Mouse (Mus musculus) intestine, embryonic 14.5 days (tissue): ENCODE data around the gene Plekha6. TPM values are rescaled to one million over a fixed set of nuclear protein-coding genes. Genes with fewer than 3 reads are reported as not detected.

ENCODE experiments used
- ATAC-seq: fragments of 200-750 bp; cut with Nextera tagmentation; replicated peaks from 2 replicates; pipeline ENCODE4 v1.8.0; 2017; ENCODE audit warnings: low read depth, moderate number of reproducible peaks, moderate TSS enrichment, moderate library complexity; ENCODE audit not compliant: low FRiP score, low TSS enrichment
- DNase-seq: peaks from one replicate; pipeline ENCODE4 v3.0.0-alpha.2; 2018; ENCODE audit warnings: low spot score
- H3K27ac ChIP-seq: fragments of 300-500 bp; sonication (generic); 2 replicates; pipeline ENCODE4 v1.5.1; 2014; ENCODE audit warnings: low read depth, mild to moderate bottlenecking, control low read depth
- H3K27me3 ChIP-seq: fragments of 300-500 bp; sonication (generic); replicated peaks from 2 replicates; pipeline ENCODE4 v1.6.1; 2014; ENCODE audit warnings: low read length, control low read depth; ENCODE audit not compliant: control insufficient read depth, insufficient read depth
- H3K36me3 ChIP-seq: fragments of 300-500 bp; sonication (generic); 2 replicates; pipeline ENCODE4 v1.6.1; 2014; ENCODE audit warnings: low read length, control low read depth; ENCODE audit not compliant: control insufficient read depth, insufficient read depth
- H3K4me1 ChIP-seq: fragments of 300-500 bp; sonication (generic); replicated peaks from 2 replicates; pipeline ENCODE4 v1.6.1; 2014; ENCODE audit warnings: low read length, control low read depth, mixed read lengths; ENCODE audit not compliant: control insufficient read depth, insufficient read depth
- H3K4me2 ChIP-seq: fragments of 300-500 bp; sonication (generic); 2 replicates; pipeline ENCODE4 v1.6.1; 2014; ENCODE audit warnings: low read length
- H3K4me3 ChIP-seq: fragments of 300-500 bp; sonication (generic); 2 replicates; pipeline ENCODE4 v1.5.1; 2014; ENCODE audit warnings: low read depth, low read length, control low read depth, mixed read lengths
- H3K9ac ChIP-seq: fragments of 300-500 bp; sonication (generic); 2 replicates; pipeline ENCODE4 v1.6.1; 2014; ENCODE audit warnings: mild to moderate bottlenecking, low read length
- H3K9me3 ChIP-seq: fragments of 300-500 bp; sonication (generic); 2 replicates; pipeline ENCODE4 v1.6.1; 2016; ENCODE audit warnings: low read length, control low read depth; ENCODE audit not compliant: control insufficient read depth
- WGBS: fragments of 180-500 bp; shearing (Covaris S2); extraction: QIAGEN DNeasy Blood & Tissue Kit; methylation state at CpG from one replicate; pipeline ENCODE4 v1.1.7; 2014; 5-methylcytosine and 5-hydroxymethylcytosine counted together
- polyA plus RNA-seq: library from polyadenylated mRNA; unstranded; fragments of >200 nt; fragmentation: Nextera tagmentation; extraction: Ambion mirVana; gene quantifications from 2 replicates; pipeline ENCODE4 v1.2.1, GENCODE M21; 2014

Plekha6 gene
- polyA plus RNA-seq, 1 experiment from 2014 or later, result 15.9 TPM

- Histone ChIP-seq H3K9me3 (no peaks in the 10 kb centered on the region), H3K4me1 (peaks cover 7% of the 10 kb centered on the region; the same call in 1 of the 2 replicates), H3K27ac (no peak overlapping the region), H3K27me3 (no peaks in the 10 kb centered on the region), H3K4me2 (no peak overlapping the region), H3K9ac (no peak overlapping the region), H3K4me3 (no peak overlapping the region), H3K36me3 (no peaks in the 10 kb centered on the region)
- WGBS, result 67% methylated on average over 4 of the region's 4 CpGs
- no peak for DNase-seq
- ATAC-seq, result no peak
Observed at GRCm38 (mm10) chr1:133126365-133126740, 37.7 kb upstream of the Plekha6 start.

- Histone ChIP-seq H3K9me3 (no peaks in the 10 kb centered on the region), H3K27ac (no peak overlapping the region), H3K4me3 (no peak overlapping the region), H3K4me1 (peaks cover 5% of the 10 kb centered on the region; the same call in 1 of the 2 replicates), H3K9ac (no peak overlapping the region), H3K27me3 (no peaks in the 10 kb centered on the region), H3K4me2 (no peak overlapping the region), H3K36me3 (no peaks in the 10 kb centered on the region)
- no peak for DNase-seq
- 60% methylated on average over 9 of the region's 9 CpGs for WGBS
- no peak for ATAC-seq
Observed at GRCm38 (mm10) chr1:133127328-133127727, 36.7 kb upstream of the Plekha6 start.

GRCm38 (mm10) chr1:133129471-133130221, 34.4 kb upstream of the Plekha6 start:
- Histone ChIP-seq H3K27ac (peak overlapping the region; percentile 96), H3K4me1 (peaks cover 13% of the 10 kb centered on the region), H3K4me2 (peak overlapping the region; percentile 27), H3K9me3 (no peaks in the 10 kb centered on the region), H3K9ac (no peak overlapping the region), H3K27me3 (no peaks in the 10 kb centered on the region), H3K36me3 (peaks cover 9% of the 10 kb centered on the region; the same call in 1 of the 2 replicates), H3K4me3 (no peak overlapping the region)
- DNase-seq, result no peak
- 36% methylated on average over 16 of the region's 16 CpGs for WGBS
- ATAC-seq, result no peak

GRCm38 (mm10) chr1:133130638-133131560, 33.1 kb upstream of the Plekha6 start, which contains the start of gene Ppp1r15b:
Gene Ppp1r15b, plus strand, starts transcription at chr1:133131143.
- Histone ChIP-seq H3K4me3 (peak within 1 kb of the TSS; percentile 100), H3K4me2 (peak within 1 kb of the TSS; percentile 85), H3K9me3 (no peaks in the 10 kb centered on the region), H3K4me1 (peaks cover 22% of the 10 kb centered on the region), H3K27ac (peak within 1 kb of the TSS; percentile 96), H3K9ac (peak within 1 kb of the TSS; percentile 98), H3K36me3 (peaks cover 12% of the 10 kb centered on the region), H3K27me3 (no peaks in the 10 kb centered on the region)
- peak; percentile 99 for ATAC-seq
- DNase-seq, result peak; percentile 96
- under 1% methylated on average over 68 of the region's 72 CpGs for WGBS

GRCm38 (mm10) chr1:133131561-133131905, 32.5 kb upstream of the Plekha6 start:
- under 1% methylated on average over 35 of the region's 35 CpGs for WGBS
- Histone ChIP-seq H3K9ac (peak overlapping the region; percentile 98), H3K4me2 (peak overlapping the region; percentile 85), H3K4me3 (peak overlapping the region; percentile 100), H3K27ac (peak overlapping the region; percentile 96), H3K27me3 (no peaks in the 10 kb centered on the region), H3K9me3 (no peaks in the 10 kb centered on the region), H3K36me3 (peaks cover 18% of the 10 kb centered on the region), H3K4me1 (peaks cover 25% of the 10 kb centered on the region)
- DNase-seq (no peak), ATAC-seq (no peak; the same call in 1 of the 2 replicates)

GRCm38 (mm10) chr1:133131936-133132335, 32.1 kb upstream of the Plekha6 start:
- no peak for DNase-seq
- no peaks in the 10 kb centered on the region for H3K9me3 ChIP-seq
- peak overlapping the region; percentile 98 for H3K9ac ChIP-seq
- H3K4me2 ChIP-seq, result peak overlapping the region; percentile 85
- H3K36me3 ChIP-seq, result peaks cover 22% of the 10 kb centered on the region
- peak overlapping the region; percentile 96 for H3K27ac ChIP-seq
- H3K4me1 ChIP-seq, result peaks cover 25% of the 10 kb centered on the region
- peak overlapping the region; percentile 100 for H3K4me3 ChIP-seq
- H3K27me3 ChIP-seq, result no peaks in the 10 kb centered on the region
- ATAC-seq, result no peak
- under 1% methylated on average over 11 of the region's 11 CpGs for WGBS

- ATAC-seq (no peak), DNase-seq (no peak)
- H3K4me1 ChIP-seq, result peaks cover 25% of the 10 kb centered on the region
- H3K9me3 ChIP-seq, result no peaks in the 10 kb centered on the region
- H3K4me2 ChIP-seq, result peak overlapping the region; percentile 85
- H3K36me3 ChIP-seq, result peaks cover 30% of the 10 kb centered on the region
- 7% methylated on average over 26 of the region's 26 CpGs for WGBS
- peak overlapping the region; percentile 98 for H3K9ac ChIP-seq
- H3K27me3 ChIP-seq, result no peaks in the 10 kb centered on the region
- H3K4me3 ChIP-seq, result peak overlapping the region; percentile 100
- peak overlapping the region; percentile 96; the same call in 1 of the 2 replicates for H3K27ac ChIP-seq
Observed at GRCm38 (mm10) chr1:133132388-133133326, 31.4 kb upstream of the Plekha6 start.

- no peak overlapping the region for H3K27ac ChIP-seq
- peak overlapping the region; percentile 100 for H3K4me3 ChIP-seq
- ATAC-seq, result no peak
- 7% methylated on average over 2 of the region's 2 CpGs for WGBS
- peak overlapping the region; percentile 85 for H3K4me2 ChIP-seq
- DNase-seq, result no peak
- H3K27me3 ChIP-seq, result no peaks in the 10 kb centered on the region
- peaks cover 25% of the 10 kb centered on the region for H3K4me1 ChIP-seq
- no peaks in the 10 kb centered on the region for H3K9me3 ChIP-seq
- H3K36me3 ChIP-seq, result peaks cover 37% of the 10 kb centered on the region
- peak overlapping the region; percentile 98 for H3K9ac ChIP-seq
Observed at GRCm38 (mm10) chr1:133133425-133133824, 30.6 kb upstream of the Plekha6 start.
